Mouse (Mus musculus) liver, embryonic 14.5 days (tissue): ENCODE results near the gene Nans.

Experiments
- CTCF ChIP-seq: IDR thresholded peaks from 2 replicates; pipeline ENCODE4 v1.5.1; 2016; ENCODE audit warnings: antibody characterized with exemption, low read depth, control low read depth
- EP300 ChIP-seq: IDR thresholded peaks from 2 replicates; pipeline ENCODE4 v1.6.1; 2016; ENCODE audit warnings: antibody characterized with exemption, low read depth

GRCm38 (mm10) chr4:46448886-46449285 is 40.2 kb upstream of the Nans start:
- TF ChIP-seq CTCF = no peak
- TF ChIP-seq EP300 = no peak
